Mouse (Mus musculus) left cerebral cortex, adult 6 months (tissue): ENCODE measurements around the gene Polr2h. TPM values are rescaled to one million over a fixed set of nuclear protein-coding genes. Genes with fewer than 3 reads are reported as not detected.

Experiments used
- long read RNA-seq, 2 experiments: library from polyadenylated mRNA; unstranded; transcript quantifications; one replicate each; pipeline ENCODE4 v2.0.0; 2019 to 2020
- polyA plus RNA-seq: library from polyadenylated mRNA; unstranded; fragments of <200 nt; fragmentation: Nextera tagmentation; gene quantifications from 2 replicates; pipeline ENCODE4 v1.2.3, GENCODE M21; 2021

Gene Polr2h
- 70.1 and 79.0 TPM in 2 replicates for polyA plus RNA-seq
- long read RNA-seq, experiment 1, transcript Polr2h-201 (5 exons, 950 nt), result major isoform, 21 of 29 reads
- long read RNA-seq, experiment 1, partial matches to known transcripts, result 4 of 29 reads
- long read RNA-seq, experiment 1, other reads (novel, unspliced or antisense), result 3 of 29 reads
- long read RNA-seq, experiment 2, transcript Polr2h-201 (5 exons, 950 nt), result major isoform, 40 of 49 reads
- long read RNA-seq, experiment 2, partial matches to known transcripts, result 5 of 49 reads
- long read RNA-seq, experiment 2, other reads (novel, unspliced or antisense), result 2 of 49 reads

GRCm38 (mm10) chr16:20717181-20717977 is at the start of gene Polr2h, which contains the start of gene Clcn2:
Polr2h (plus strand) TSS chr16:20717665.
Clcn2 (minus strand) TSS chr16:20717746.

GRCm38 (mm10) chr16:20668013-20668412 is 49.5 kb upstream of the Polr2h start, which contains the start of gene Eif4g1:
Eif4g1 (plus strand) TSS chr16:20668313.

GRCm38 (mm10) chr16:20693111-20693701 is 24.3 kb upstream of the Polr2h start, which contains the start of gene Fam131a:
Fam131a (plus strand) TSS chr16:20693241.

GRCm38 (mm10) chr16:20732925-20733730 is 15.7 kb downstream of the Polr2h start, which contains the start of gene Chrd:
Chrd (plus strand) TSS chr16:20733127.

GRCm38 (mm10) chr16:20733731-20734730 is 16.6 kb downstream of the Polr2h start, which contains the start of gene Thpo:
Thpo (minus strand) TSS chr16:20734511.

Other genes with a start within 250 kb of the Polr2h start
- 26.1 and 45.1 TPM in 2 replicates for gene Eif2b5, start 218.8 kb upstream of the Polr2h start, polyA plus RNA-seq
- gene Dvl3, start 200.7 kb upstream of the Polr2h start, polyA plus RNA-seq, result 7.2 and 17.1 TPM in 2 replicates
- gene Ap2m1, start 182.2 kb upstream of the Polr2h start, polyA plus RNA-seq, result 915 and 1,083 TPM in 2 replicates
- gene Abcf3, start 169.1 kb upstream of the Polr2h start, polyA plus RNA-seq, result 39.2 and 58.3 TPM in 2 replicates
- gene Vwa5b2, start 128.2 kb upstream of the Polr2h start, polyA plus RNA-seq, result 6.7 and 11.6 TPM in 2 replicates
- gene Eef1akmt4, start 106.1 kb upstream of the Polr2h start, polyA plus RNA-seq, result 6.3 and 6.7 TPM in 2 replicates
- gene Gm49333, start 106.1 kb upstream of the Polr2h start, polyA plus RNA-seq, result not detected in 2 replicates
- 12.1 and 13.1 TPM in 2 replicates for gene Alg3, start 105.9 kb upstream of the Polr2h start, polyA plus RNA-seq
- 22.0 and 23.7 TPM in 2 replicates for gene Camk2n2, start 96.4 kb upstream of the Polr2h start, polyA plus RNA-seq
- 6.3 and 7.7 TPM in 2 replicates for gene Ece2, start 87.8 kb upstream of the Polr2h start, polyA plus RNA-seq
- 129 and 158 TPM in 2 replicates for gene Psmd2, start 66.0 kb upstream of the Polr2h start, polyA plus RNA-seq
- gene Eif4g1, start 49.4 kb upstream of the Polr2h start, polyA plus RNA-seq, result 17.6 and 30.0 TPM in 2 replicates
- 165 and 297 TPM in 2 replicates for gene Fam131a, start 24.4 kb upstream of the Polr2h start, polyA plus RNA-seq
- 8.0 and 16.2 TPM in 2 replicates for gene Clcn2, start 81 bp downstream of the Polr2h start, polyA plus RNA-seq
- gene Chrd, start 15.5 kb downstream of the Polr2h start, polyA plus RNA-seq, result 7.1 and 7.2 TPM in 2 replicates
- gene Thpo, start 16.8 kb downstream of the Polr2h start, polyA plus RNA-seq, result 0.54 and 0.59 TPM in 2 replicates